In genomic region chr1:67116571-67116970, GRCm38 (mm10) we compare ENCODE assay signal across 18 mouse cellular contexts. TPM values are rescaled to one million over a fixed set of nuclear protein-coding genes. Genes with fewer than 3 reads are reported as not detected.
DNase-seq lines count a peak whose midpoint lies in the region; ATAC-seq and TF ChIP-seq lines count a peak whose summit lies in the region.
"Had no signal": no experiment of that assay in that cellular context is flagged by ENCODE, and none has a peak within 500 bp of the region (broad histone marks: within the 10 kb centered on the region; RNA-seq: fewer than 3 reads in every experiment).

No protein-coding gene starts in this region.

- WGBS in liver, embryonic 13.5 days (ENCODE audit: insufficient replicate concordance) = 56% methylated on average over 8 of the region's 8 CpGs
- 49% methylated on average over 8 of the region's 8 CpGs for WGBS in liver, embryonic 16.5 days (ENCODE audit: insufficient replicate concordance)
- 85% methylated on average over 8 of the region's 8 CpGs for WGBS in thymus, adult 2 months

- H3K4me1 ChIP-seq in liver, embryonic 13.5 days (replicated peaks) = no peaks in the 10 kb centered on the region
- H3K4me1 ChIP-seq in liver, embryonic 16.5 days (ENCODE audit: control insufficient read depth, low read depth, low read length) = no peaks in the 10 kb centered on the region
- no peaks in the 10 kb centered on the region for H3K4me1 ChIP-seq in thymus, adult 2 months (replicated peaks; ENCODE audit: control insufficient read depth, insufficient read depth, low read length)
- H3K4me1 ChIP-seq: embryonic facial prominence, embryonic 12.5 days; forebrain, embryonic 15.5 days; heart, embryonic 10.5 days; heart, embryonic 15.5 days; hindbrain, embryonic 10.5 days had no signal

- no peak overlapping the region for H3K4me3 ChIP-seq in liver, embryonic 13.5 days (replicated peaks)
- H3K4me3 ChIP-seq in liver, embryonic 16.5 days (ENCODE audit: low read depth, low read length) = no peak overlapping the region
- no peak overlapping the region for H3K4me3 ChIP-seq in thymus, adult 2 months (ENCODE audit: control insufficient read depth, insufficient read depth, low read length)
- H3K4me3 ChIP-seq: embryonic facial prominence, embryonic 12.5 days; forebrain, embryonic 15.5 days; heart, embryonic 10.5 days; heart, embryonic 15.5 days; hindbrain, embryonic 10.5 days had no signal

- no peaks in the 10 kb centered on the region for H3K36me3 ChIP-seq in liver, embryonic 13.5 days
- no peaks in the 10 kb centered on the region for H3K36me3 ChIP-seq in liver, embryonic 16.5 days (ENCODE audit: control insufficient read depth, insufficient read depth)
- no peaks in the 10 kb centered on the region for H3K36me3 ChIP-seq in thymus, adult 2 months (ENCODE audit: control insufficient read depth, insufficient read depth, low read length)
- H3K36me3 ChIP-seq: embryonic facial prominence, embryonic 12.5 days; forebrain, embryonic 15.5 days; heart, embryonic 10.5 days; heart, embryonic 15.5 days; hindbrain, embryonic 10.5 days had no signal

- TF ChIP-seq POLR2A in thymus, adult 2 months (IDR thresholded peaks at IDR 0.05; ENCODE audit: control insufficient read depth, extremely low read depth, insufficient read depth, low read length, poor library complexity) = no peak

- H3K27ac ChIP-seq in liver, embryonic 13.5 days = no peak overlapping the region
- no peak overlapping the region for H3K27ac ChIP-seq in liver, embryonic 16.5 days (ENCODE audit: low read length)
- no peak overlapping the region for H3K27ac ChIP-seq in thymus, adult 2 months (ENCODE audit: control insufficient read depth, insufficient read depth, low read length)
- H3K27ac ChIP-seq: embryonic facial prominence, embryonic 12.5 days; forebrain, embryonic 15.5 days; heart, embryonic 10.5 days; heart, embryonic 15.5 days; hindbrain, embryonic 10.5 days had no signal

- no peaks in the 10 kb centered on the region for H3K27me3 ChIP-seq in liver, embryonic 13.5 days
- H3K27me3 ChIP-seq in liver, embryonic 16.5 days (ENCODE audit: control insufficient read depth, insufficient read depth, low read depth, low read length) = no peaks in the 10 kb centered on the region
- no peaks in the 10 kb centered on the region for H3K27me3 ChIP-seq in thymus, adult 2 months (ENCODE audit: control insufficient read depth, insufficient read depth, low read length)
- H3K27me3 ChIP-seq: embryonic facial prominence, embryonic 12.5 days; forebrain, embryonic 15.5 days; heart, embryonic 15.5 days had no signal

- no peak overlapping the region for H3K4me2 ChIP-seq in liver, embryonic 13.5 days
- H3K4me2 ChIP-seq in liver, embryonic 16.5 days (ENCODE audit: low read depth, low read length) = no peak overlapping the region
- H3K4me2 ChIP-seq: embryonic facial prominence, embryonic 12.5 days; forebrain, embryonic 15.5 days; heart, embryonic 15.5 days had no signal

- no peak for TF ChIP-seq CTCF in thymus, adult 2 months (IDR thresholded peaks at IDR 0.05; ENCODE audit: borderline replicate concordance, control insufficient read depth, extremely low read depth, insufficient read depth, low read length, poor library complexity)

- DNase-seq in liver, embryonic 13.5 days = no peak
- no peak for DNase-seq in liver
- DNase-seq in lung, postnatal 25 days (ENCODE audit: low spot score) = peak; percentile 64
- no peak for DNase-seq in lung, postnatal 10 days
- DNase-seq in thymus, adult 2 months = no peak
- no peak for DNase-seq in heart, adult 9 months (ENCODE audit: low spot score in 2 of 2)
- DNase-seq: adrenal gland, postnatal 10 days; cerebellum, adult 11 months; cerebellum, adult 8-10 months; cerebellum, postnatal 25 days; gastrocnemius, postnatal 36 days; heart, adult 11 months had no signal

- H3K9me3 ChIP-seq in liver, embryonic 13.5 days (replicated peaks) = no peaks in the 10 kb centered on the region
- no peaks in the 10 kb centered on the region for H3K9me3 ChIP-seq in liver, embryonic 16.5 days (replicated peaks; ENCODE audit: control insufficient read depth, low read length)
- H3K9me3 ChIP-seq: embryonic facial prominence, embryonic 12.5 days; forebrain, embryonic 15.5 days; heart, embryonic 10.5 days; heart, embryonic 15.5 days; hindbrain, embryonic 10.5 days had no signal

- 0 out of 2 replicates have a peak, but pooled peaks have one; percentile 50 for ATAC-seq in liver, embryonic 13.5 days (ENCODE audit: low read depth)
- ATAC-seq in liver, embryonic 16.5 days (ENCODE audit: low read depth) = peak; percentile 82
- ATAC-seq: forebrain, embryonic 15.5 days had no signal

- H3K9ac ChIP-seq in liver, embryonic 13.5 days = no peak overlapping the region
- no peak overlapping the region for H3K9ac ChIP-seq in liver, embryonic 16.5 days (ENCODE audit: low read depth, low read length)
- H3K9ac ChIP-seq: embryonic facial prominence, embryonic 12.5 days; forebrain, embryonic 15.5 days; heart, embryonic 15.5 days had no signal

RNA-seq across cellular contexts. Expression of gene Cps1, which starts 6.3 kb away (rescaled TPM):
- polyA plus RNA-seq in liver, embryonic 13.5 days (2015; fragmentation: Nextera tagmentation; extraction: Ambion mirVana) = 0.41 and 0.45 TPM in 2 replicates
- polyA plus RNA-seq in liver, embryonic 16.5 days (2015; fragmentation: Nextera tagmentation; extraction: Ambion mirVana) = 45.2 and 64.7 TPM in 2 replicates
- 0.16 and 1.5 TPM in 2 replicates for polyA plus RNA-seq in thymus, adult 2 months (2012; rRNA removed)
- polyA plus RNA-seq: hindbrain, embryonic 10.5 days had no signal

Comparison
In these comparisons a context has a peak if more than half of its experiments do, and no peak if none do; other contexts are left out.
1. RNA of gene Cps1, which starts 6.3 kb away (polyA plus RNA-seq): 45.2 to 64.7 TPM in liver, embryonic 16.5 days; 0.41 to 0.45 TPM in liver, embryonic 13.5 days and 0.16 to 1.5 TPM in thymus, adult 2 months; every median in the first group is over 10 times any median in the second.